Mouse (Mus musculus) neural tube, embryonic 12.5 days (tissue): Measurements from ENCODE around the gene Nfic. TPM values are rescaled to one million over a fixed set of nuclear protein-coding genes. Genes with fewer than 3 reads are reported as not detected.

Experiments
- ATAC-seq: fragments of 200-750 bp; cut with Nextera tagmentation; 2 replicates; pipeline ENCODE4 v1.8.0; 2017; ENCODE audit warnings: low read depth, mild to moderate bottlenecking, moderate TSS enrichment, moderate library complexity; ENCODE audit not compliant: low FRiP score
- H3K27ac ChIP-seq: fragments of 300-500 bp; sonication (generic); 2 replicates; pipeline ENCODE4 v1.5.1; 2016
- H3K27me3 ChIP-seq: fragments of 300-500 bp; sonication (generic); replicated peaks from 2 replicates; pipeline ENCODE4 v1.6.1; 2016; ENCODE audit warnings: mild to moderate bottlenecking
- H3K36me3 ChIP-seq: fragments of 300-500 bp; sonication (generic); 2 replicates; pipeline ENCODE4 v1.6.1; 2016; ENCODE audit warnings: mild to moderate bottlenecking
- H3K4me1 ChIP-seq: fragments of 300-500 bp; sonication (generic); 2 replicates; pipeline ENCODE4 v1.6.1; 2016
- H3K4me2 ChIP-seq: fragments of 300-500 bp; sonication (generic); replicated peaks from 2 replicates; pipeline ENCODE4 v1.6.1; 2016; ENCODE audit warnings: mild to moderate bottlenecking
- H3K4me3 ChIP-seq: fragments of 300-500 bp; sonication (generic); 2 replicates; pipeline ENCODE4 v1.5.1; 2016
- H3K9ac ChIP-seq: fragments of 300-500 bp; sonication (generic); 2 replicates; pipeline ENCODE4 v1.6.1; 2016; ENCODE audit warnings: mild to moderate bottlenecking
- H3K9me3 ChIP-seq: fragments of 300-500 bp; sonication (generic); 2 replicates; pipeline ENCODE4 v1.6.1; 2016; ENCODE audit warnings: mild to moderate bottlenecking
- WGBS: fragments of 180-500 bp; shearing (Covaris S2); methylation state at CpG from one replicate; pipeline ENCODE4 v1.1.7; 2016; 5-methylcytosine and 5-hydroxymethylcytosine counted together
- polyA plus RNA-seq: library from polyadenylated mRNA; unstranded; fragments of >200 nt; fragmentation: Nextera tagmentation; extraction: Ambion mirVana; gene quantifications from 2 replicates; pipeline ENCODE4 v1.2.1, GENCODE M21; 2016

The Nfic gene
- polyA plus RNA-seq, 1 experiment from 2014 or later, result 22.2 TPM

GRCm38 (mm10) chr10:81402227-81402765, 53.1 kb downstream of the Nfic start:
- Histone ChIP-seq H3K4me1 (peaks cover 59% of the 10 kb centered on the region), H3K36me3 (peaks cover 34% of the 10 kb centered on the region), H3K27me3 (peaks cover 17% of the 10 kb centered on the region), H3K4me3 (0 out of 2 replicates have a peak overlapping the region, but pooled peaks have one; percentile 16), H3K27ac (peak overlapping the region; percentile 90), H3K9ac (peak overlapping the region; percentile 19; the same call in 1 of the 2 replicates), H3K4me2 (peak overlapping the region; percentile 45), H3K9me3 (no peaks in the 10 kb centered on the region)
- no peak for ATAC-seq
- 9% methylated on average over 7 of the region's 7 CpGs for WGBS

GRCm38 (mm10) chr10:81401521-81402226, 53.8 kb downstream of the Nfic start:
- peaks cover 10% of the 10 kb centered on the region for H3K27me3 ChIP-seq
- peaks cover 59% of the 10 kb centered on the region for H3K4me1 ChIP-seq
- peak; percentile 80 for ATAC-seq
- WGBS, result 3% methylated on average over 18 of the region's 18 CpGs
- peaks cover 34% of the 10 kb centered on the region for H3K36me3 ChIP-seq
- H3K9ac ChIP-seq, result peak overlapping the region; percentile 19; the same call in 1 of the 2 replicates
- no peaks in the 10 kb centered on the region for H3K9me3 ChIP-seq
- peak overlapping the region; percentile 45 for H3K4me2 ChIP-seq
- peak overlapping the region; percentile 16; the same call in 1 of the 2 replicates for H3K4me3 ChIP-seq
- peak overlapping the region; percentile 90 for H3K27ac ChIP-seq

GRCm38 (mm10) chr10:81401205-81401520, 54.3 kb downstream of the Nfic start:
- H3K4me1 ChIP-seq, result peaks cover 59% of the 10 kb centered on the region
- H3K36me3 ChIP-seq, result peaks cover 34% of the 10 kb centered on the region
- 20% methylated on average over 10 of the region's 10 CpGs for WGBS
- no peak overlapping the region for H3K9ac ChIP-seq
- no peak overlapping the region for H3K4me3 ChIP-seq
- ATAC-seq, result peak; percentile 8; the same call in 1 of the 2 replicates
- H3K9me3 ChIP-seq, result no peaks in the 10 kb centered on the region
- H3K27me3 ChIP-seq, result 0 out of 2 replicates have a peak, but pooled peaks cover 7% of the 10 kb centered on the region
- peak overlapping the region; percentile 90 for H3K27ac ChIP-seq
- peak overlapping the region; percentile 45 for H3K4me2 ChIP-seq

GRCm38 (mm10) chr10:81400371-81401204, 54.8 kb downstream of the Nfic start:
- WGBS, result 44% methylated on average over 22 of the region's 22 CpGs

GRCm38 (mm10) chr10:81399798-81400308, 55.6 kb downstream of the Nfic start:
- Histone ChIP-seq H3K9me3 (no peaks in the 10 kb centered on the region), H3K27ac (no peak overlapping the region), H3K36me3 (peaks cover 26% of the 10 kb centered on the region; the same call in 1 of the 2 replicates), H3K9ac (no peak overlapping the region), H3K4me1 (peaks cover 59% of the 10 kb centered on the region), H3K27me3 (0 out of 2 replicates have a peak, but pooled peaks cover 5% of the 10 kb centered on the region), H3K4me2 (peak overlapping the region; percentile 40), H3K4me3 (no peak overlapping the region)
- no peak for ATAC-seq
- 71% methylated on average over 18 of the region's 18 CpGs for WGBS

More at GRCm38 (mm10) chr10:81400371-81401204, 54.8 kb downstream of the Nfic start:
- Histone ChIP-seq H3K36me3 (peaks cover 29% of the 10 kb centered on the region; the same call in 1 of the 2 replicates), H3K4me3 (no peak overlapping the region), H3K27ac (peak overlapping the region; percentile 37; the same call in 1 of the 2 replicates), H3K4me2 (peak overlapping the region; percentile 40), H3K27me3 (0 out of 2 replicates have a peak, but pooled peaks cover 7% of the 10 kb centered on the region), H3K9ac (peak overlapping the region; percentile 40; the same call in 1 of the 2 replicates), H3K4me1 (peaks cover 59% of the 10 kb centered on the region), H3K9me3 (no peaks in the 10 kb centered on the region)
- ATAC-seq, result no peak

GRCm38 (mm10) chr10:81399296-81399695, 56.1 kb downstream of the Nfic start:
- Histone ChIP-seq H3K27ac (no peak overlapping the region), H3K9me3 (no peaks in the 10 kb centered on the region), H3K9ac (no peak overlapping the region), H3K27me3 (no peaks in the 10 kb centered on the region), H3K4me3 (no peak overlapping the region), H3K4me1 (peaks cover 59% of the 10 kb centered on the region), H3K4me2 (peak overlapping the region; percentile 40; the same call in 1 of the 2 replicates), H3K36me3 (peaks cover 21% of the 10 kb centered on the region; the same call in 1 of the 2 replicates)
- ATAC-seq, result no peak
- WGBS, result 62% methylated on average over 5 of the region's 5 CpGs

- no peak overlapping the region for H3K27ac ChIP-seq
- peaks cover 53% of the 10 kb centered on the region for H3K4me1 ChIP-seq
- H3K36me3 ChIP-seq, result peaks cover 18% of the 10 kb centered on the region; the same call in 1 of the 2 replicates
- ATAC-seq, result no peak
- no peak overlapping the region for H3K9ac ChIP-seq
- no peak overlapping the region for H3K4me2 ChIP-seq
- no peak overlapping the region for H3K4me3 ChIP-seq
- no peaks in the 10 kb centered on the region for H3K27me3 ChIP-seq
- H3K9me3 ChIP-seq, result no peaks in the 10 kb centered on the region
- WGBS, result 61% methylated on average over 5 of the region's 5 CpGs
These were observed 58.7 kb downstream of the Nfic start for GRCm38 (mm10) chr10:81396749-81397148.

GRCm38 (mm10) chr10:81395865-81396264, 59.6 kb downstream of the Nfic start:
- Histone ChIP-seq H3K9ac (no peak overlapping the region), H3K27me3 (no peaks in the 10 kb centered on the region), H3K4me2 (no peak overlapping the region), H3K27ac (no peak overlapping the region), H3K9me3 (no peaks in the 10 kb centered on the region), H3K4me3 (no peak overlapping the region), H3K36me3 (peaks cover 18% of the 10 kb centered on the region; the same call in 1 of the 2 replicates), H3K4me1 (peaks cover 45% of the 10 kb centered on the region)
- no peak for ATAC-seq
- 81% methylated on average over 4 of the region's 4 CpGs for WGBS

GRCm38 (mm10) chr10:81395127-81395526, 60.3 kb downstream of the Nfic start:
- Histone ChIP-seq H3K4me1 (peaks cover 38% of the 10 kb centered on the region), H3K4me2 (no peak overlapping the region), H3K27ac (no peak overlapping the region), H3K27me3 (no peaks in the 10 kb centered on the region), H3K9ac (no peak overlapping the region), H3K4me3 (no peak overlapping the region), H3K9me3 (no peaks in the 10 kb centered on the region), H3K36me3 (peaks cover 13% of the 10 kb centered on the region; the same call in 1 of the 2 replicates)
- 19% methylated on average over 5 of the region's 5 CpGs for WGBS
- ATAC-seq, result no peak

GRCm38 (mm10) chr10:81393456-81394063, 61.9 kb downstream of the Nfic start:
- 8% methylated on average over 19 of the region's 19 CpGs for WGBS
- Histone ChIP-seq H3K4me2 (peak overlapping the region; percentile 51), H3K27me3 (no peaks in the 10 kb centered on the region), H3K9me3 (no peaks in the 10 kb centered on the region), H3K4me3 (peak overlapping the region; percentile 11; the same call in 1 of the 2 replicates), H3K27ac (no peak overlapping the region), H3K9ac (peak overlapping the region; percentile 44; the same call in 1 of the 2 replicates), H3K4me1 (peaks cover 37% of the 10 kb centered on the region), H3K36me3 (peaks cover 5% of the 10 kb centered on the region)
- ATAC-seq, result no peak

GRCm38 (mm10) chr10:81392781-81393185, 62.7 kb downstream of the Nfic start, which contains the start of gene Smim24:
Gene Smim24, plus strand, starts transcription at chr10:81393051.
- no peaks in the 10 kb centered on the region for H3K27me3 ChIP-seq
- no peak for ATAC-seq
- 65% methylated on average over 14 of the region's 14 CpGs for WGBS
- peaks cover 13% of the 10 kb centered on the region for H3K36me3 ChIP-seq
- peak within 1 kb of the TSS; percentile 51 for H3K4me2 ChIP-seq
- H3K9ac ChIP-seq, result peak within 1 kb of the TSS; percentile 44; the same call in 1 of the 2 replicates
- H3K4me3 ChIP-seq, result peak within 1 kb of the TSS; percentile 11; the same call in 1 of the 2 replicates
- no peaks in the 10 kb centered on the region for H3K9me3 ChIP-seq
- no peak within 1 kb of the TSS for H3K27ac ChIP-seq
- peaks cover 37% of the 10 kb centered on the region for H3K4me1 ChIP-seq
